Comparison of ENCODE assay signal across 35 mouse cellular contexts in genomic region chr10:80823316-80823715, GRCm38 (mm10). TPM values are rescaled to one million over a fixed set of nuclear protein-coding genes. Genes with fewer than 3 reads are reported as not detected.
DNase-seq lines count a peak whose midpoint lies in the region; ATAC-seq and TF ChIP-seq lines count a peak whose summit lies in the region.
"Had no signal": no experiment of that assay in that cellular context is flagged by ENCODE, and none has a peak within 500 bp of the region (broad histone marks: within the 10 kb centered on the region; RNA-seq: fewer than 3 reads in every experiment).

No protein-coding gene starts in this region.

- H3K36me3 ChIP-seq in heart, adult 2 months (ENCODE audit: control insufficient read depth, insufficient read depth, low read length) = no peaks in the 10 kb centered on the region
- H3K36me3 ChIP-seq in liver, embryonic 12.5 days = peaks cover 10% of the 10 kb centered on the region
- peaks cover 9% of the 10 kb centered on the region for H3K36me3 ChIP-seq in liver, embryonic 14.5 days (replicated peaks; ENCODE audit: control insufficient read depth, insufficient read depth, low read depth)
- no peaks in the 10 kb centered on the region for H3K36me3 ChIP-seq in stomach, postnatal 0 days (ENCODE audit: control insufficient read depth, insufficient read depth, low read length)
- H3K36me3 ChIP-seq in midbrain, embryonic 11.5 days (ENCODE audit: control insufficient read depth, insufficient read depth, low read length) = no peaks in the 10 kb centered on the region
- H3K36me3 ChIP-seq: embryonic facial prominence, embryonic 15.5 days; intestine, embryonic 15.5 days; limb, embryonic 15.5 days; neural tube, embryonic 15.5 days had no signal

- no peaks in the 10 kb centered on the region for H3K9me3 ChIP-seq in liver, embryonic 12.5 days (replicated peaks)
- no peaks in the 10 kb centered on the region for H3K9me3 ChIP-seq in liver, embryonic 14.5 days (ENCODE audit: control insufficient read depth, low read length)
- no peaks in the 10 kb centered on the region for H3K9me3 ChIP-seq in stomach, postnatal 0 days (ENCODE audit: control insufficient read depth, low read length)
- no peaks in the 10 kb centered on the region for H3K9me3 ChIP-seq in midbrain, embryonic 11.5 days (ENCODE audit: control insufficient read depth, low read length)
- H3K9me3 ChIP-seq: embryonic facial prominence, embryonic 10.5 days; embryonic facial prominence, embryonic 15.5 days; forebrain, embryonic 12.5 days; heart, embryonic 10.5 days; intestine, embryonic 15.5 days; limb, embryonic 10.5 days; limb, embryonic 15.5 days; neural tube, embryonic 15.5 days had no signal

- no peak overlapping the region for H3K9ac ChIP-seq in heart, adult 2 months (ENCODE audit: low read depth, low read length)
- H3K9ac ChIP-seq in liver, embryonic 12.5 days = no peak overlapping the region
- no peak overlapping the region for H3K9ac ChIP-seq in liver, embryonic 14.5 days (replicated peaks)
- no peak overlapping the region for H3K9ac ChIP-seq in stomach, postnatal 0 days (ENCODE audit: low read length)
- H3K9ac ChIP-seq in midbrain, embryonic 11.5 days (ENCODE audit: low read length) = no peak overlapping the region
- H3K9ac ChIP-seq: embryonic facial prominence, embryonic 15.5 days; forebrain, embryonic 12.5 days; forebrain, postnatal 0 days; intestine, embryonic 15.5 days; limb, embryonic 15.5 days; neural tube, embryonic 15.5 days had no signal

- TF ChIP-seq POLR2A in heart, adult 2 months (IDR thresholded peaks at IDR 0.05; ENCODE audit: insufficient read depth, low read depth, low read length) = no peak

- H3K79me2 ChIP-seq in heart, adult 2 months (replicated peaks; ENCODE audit: control insufficient read depth, insufficient read depth, low read length) = peaks cover 7% of the 10 kb centered on the region

- no peaks in the 10 kb centered on the region for H3K27me3 ChIP-seq in heart, adult 2 months (ENCODE audit: control insufficient read depth, insufficient read depth, low read length)
- H3K27me3 ChIP-seq in liver, embryonic 12.5 days (replicated peaks) = no peaks in the 10 kb centered on the region
- no peaks in the 10 kb centered on the region; the same call in 1 of the 2 replicates for H3K27me3 ChIP-seq in liver, embryonic 14.5 days (ENCODE audit: control insufficient read depth, insufficient read depth, low read length)
- no peaks in the 10 kb centered on the region for H3K27me3 ChIP-seq in stomach, postnatal 0 days (ENCODE audit: control insufficient read depth, insufficient read depth, low read length)
- H3K27me3 ChIP-seq in midbrain, embryonic 11.5 days (ENCODE audit: control insufficient read depth, insufficient read depth, low read length) = no peaks in the 10 kb centered on the region
- H3K27me3 ChIP-seq: embryonic facial prominence, embryonic 15.5 days; forebrain, embryonic 12.5 days; intestine, embryonic 15.5 days; limb, embryonic 15.5 days; neural tube, embryonic 15.5 days had no signal

- TF ChIP-seq CTCF in heart, adult 2 months (IDR thresholded peaks at IDR 0.05) = peak; percentile 37
- no peak for TF ChIP-seq CTCF in liver, embryonic 14.5 days (IDR thresholded peaks at IDR 0.05; ENCODE audit: low read depth)
- TF ChIP-seq CTCF in stomach, postnatal 0 days (IDR thresholded peaks at IDR 0.05; ENCODE audit: low read depth) = peak; percentile 34

- intact Hi-C loops in heart, adult 2 months (cut with DNase I) = loop anchor here (5.0 kb wide), 1 partner anchor 174 kb away; no protein-coding TSS in a partner anchor
- intact Hi-C loops in heart, postnatal 10 days (cut with DNase I) = loop anchor here (5.0 kb wide), 1 partner anchor 174 kb away; no protein-coding TSS in a partner anchor

- DNase-seq in heart, adult 2 months = no peak
- no peak for DNase-seq in heart, postnatal 10 days
- DNase-seq in liver = no peak
- no peak for DNase-seq in liver, embryonic 14.5 days (ENCODE audit: low read depth in 3 of 3, low spot score in 3 of 3)
- DNase-seq in stomach, postnatal 0 days (ENCODE audit: low spot score) = no peak
- DNase-seq in midbrain, embryonic 11.5 days (ENCODE audit: low spot score, missing footprints) = no peak
- no peak for DNase-seq in right cerebral cortex, postnatal 36 days (ENCODE audit: low spot score in 2 of 2)
- DNase-seq: adrenal gland, adult 2 months; adrenal gland, postnatal 36 days; cerebellum, adult 2 months; cerebellum, postnatal 14 days; forebrain, postnatal 0 days; gastrocnemius, postnatal 14 days; kidney, adult 9 months; kidney, postnatal 14 days; layer of hippocampus, adult 9-11 months; lung, postnatal 4 days; midbrain, embryonic 14.5 days; right cerebral cortex, postnatal 25 days had no signal

- no peak for ATAC-seq in liver, embryonic 12.5 days
- no peak for ATAC-seq in liver, embryonic 14.5 days (ENCODE audit: insufficient read depth)
- ATAC-seq in stomach, postnatal 0 days (ENCODE audit: low FRiP score, low TSS enrichment) = no peak
- ATAC-seq in midbrain, embryonic 11.5 days (ENCODE audit: low FRiP score) = no peak
- ATAC-seq: forebrain, postnatal 0 days; hindbrain, postnatal 0 days; intestine, embryonic 15.5 days had no signal

- no peak overlapping the region for H3K4me3 ChIP-seq in heart, adult 2 months
- H3K4me3 ChIP-seq in liver, embryonic 12.5 days = no peak overlapping the region
- no peak overlapping the region for H3K4me3 ChIP-seq in liver, embryonic 14.5 days (ENCODE audit: insufficient read depth in 1 of 2, low read depth in 2 of 2, low read length in 2 of 2)
- H3K4me3 ChIP-seq in stomach, postnatal 0 days (ENCODE audit: low read depth, low read length) = no peak overlapping the region
- no peak overlapping the region for H3K4me3 ChIP-seq in midbrain, embryonic 11.5 days (ENCODE audit: low read depth, low read length)
- H3K4me3 ChIP-seq: embryonic facial prominence, embryonic 10.5 days; embryonic facial prominence, embryonic 15.5 days; forebrain, embryonic 12.5 days; heart, embryonic 10.5 days; intestine, embryonic 15.5 days; limb, embryonic 10.5 days; limb, embryonic 15.5 days; neural tube, embryonic 15.5 days had no signal

- peaks cover 4% of the 10 kb centered on the region for H3K4me1 ChIP-seq in heart, adult 2 months (ENCODE audit: control insufficient read depth, insufficient read depth, low read length)
- H3K4me1 ChIP-seq in liver, embryonic 12.5 days = peaks cover 78% of the 10 kb centered on the region
- peaks cover 48 to 51% of the 10 kb centered on the region in 2 experiments for H3K4me1 ChIP-seq in liver, embryonic 14.5 days (replicated peaks; ENCODE audit: control insufficient read depth in 2 of 2, insufficient read depth in 2 of 2, low read length in 1 of 2)
- H3K4me1 ChIP-seq in stomach, postnatal 0 days (replicated peaks; ENCODE audit: control insufficient read depth, insufficient read depth) = peaks cover 3% of the 10 kb centered on the region; the same call in 1 of the 2 replicates
- peaks cover 7% of the 10 kb centered on the region for H3K4me1 ChIP-seq in midbrain, embryonic 11.5 days (ENCODE audit: control insufficient read depth, insufficient read depth, low read length)

- H3K27ac ChIP-seq in heart, adult 2 months = no peak overlapping the region
- peak overlapping the region; percentile 96 for H3K27ac ChIP-seq in liver, embryonic 12.5 days
- H3K27ac ChIP-seq in liver, embryonic 14.5 days = peak overlapping the region; percentile 67
- no peak overlapping the region for H3K27ac ChIP-seq in stomach, postnatal 0 days (replicated peaks)
- H3K27ac ChIP-seq in midbrain, embryonic 11.5 days (ENCODE audit: low read depth, low read length) = no peak overlapping the region
- H3K27ac ChIP-seq: embryonic facial prominence, embryonic 10.5 days; embryonic facial prominence, embryonic 15.5 days; forebrain, embryonic 12.5 days; hindbrain, postnatal 0 days; intestine, embryonic 15.5 days; limb, embryonic 10.5 days; limb, embryonic 15.5 days; neural tube, embryonic 15.5 days had no signal

- 88% methylated on average over 1 of the region's 1 CpGs for WGBS in heart, adult 2 months
- 68% methylated on average over 1 of the region's 1 CpGs for WGBS in liver, embryonic 12.5 days (ENCODE audit: insufficient replicate concordance)
- 57% methylated on average over 1 of the region's 1 CpGs for WGBS in liver, embryonic 14.5 days (ENCODE audit: insufficient replicate concordance)
- 90% methylated on average over 1 of the region's 1 CpGs for WGBS in stomach, postnatal 0 days
- 86% methylated on average over 1 of the region's 1 CpGs for WGBS in midbrain, embryonic 11.5 days

- H3K4me2 ChIP-seq in liver, embryonic 12.5 days = no peak overlapping the region
- no peak overlapping the region; the same call in 1 of the 2 replicates for H3K4me2 ChIP-seq in liver, embryonic 14.5 days (ENCODE audit: low read depth)
- no peak overlapping the region for H3K4me2 ChIP-seq in stomach, postnatal 0 days (replicated peaks; ENCODE audit: low read depth)
- no peak overlapping the region for H3K4me2 ChIP-seq in midbrain, embryonic 11.5 days
- H3K4me2 ChIP-seq: embryonic facial prominence, embryonic 15.5 days; forebrain, embryonic 12.5 days; intestine, embryonic 15.5 days; limb, embryonic 15.5 days; neural tube, embryonic 15.5 days had no signal

- TF ChIP-seq EP300 in heart, adult 2 months (IDR thresholded peaks at IDR 0.05; ENCODE audit: insufficient read depth, low read depth, low read length) = no peak
- TF ChIP-seq EP300 in liver, embryonic 14.5 days (IDR thresholded peaks at IDR 0.05; ENCODE audit: low read depth) = no peak
- no peak for TF ChIP-seq EP300 in stomach, postnatal 0 days (optimal IDR thresholded peaks at IDR 0.05)

RNA-seq across cellular contexts. Expression of gene Oaz1, which starts 3.1 kb away (rescaled TPM):
- total RNA-seq in heart, adult 2 months (2021) = 100 to 1,000 TPM; 850 to 914 TPM
- 1,001 and 1,201 TPM in 2 replicates for polyA plus RNA-seq in heart, adult 2 months (2012; rRNA removed)
- total RNA-seq in heart, postnatal 10 days (2021) = 1,000 to 10,000 TPM; 1,023 to 1,076 TPM
- 1,528 and 1,635 TPM in 2 replicates for polyA plus RNA-seq in liver, embryonic 12.5 days (2016; fragmentation: Nextera tagmentation; extraction: Ambion mirVana)
- 673 and 795 TPM in 2 replicates for polyA plus RNA-seq in liver, embryonic 14.5 days (2012; rRNA removed)
- 1,285 and 1,384 TPM in 2 replicates for polyA plus RNA-seq in liver, embryonic 14.5 days (2014; fragmentation: Nextera tagmentation; extraction: Ambion mirVana)
- polyA plus RNA-seq in stomach, postnatal 0 days (2015; fragmentation: Nextera tagmentation; extraction: Ambion mirVana) = 1,070 and 1,103 TPM in 2 replicates
- polyA plus RNA-seq in midbrain, embryonic 11.5 days (2014; fragmentation: Nextera tagmentation; extraction: Ambion mirVana) = 1,723 and 1,824 TPM in 2 replicates

RNA-seq across cellular contexts. Expression of gene Jsrp1, which starts 10.0 kb away (rescaled TPM):
- total RNA-seq in heart, adult 2 months (2021) = 1 to 10 TPM in 1 of 2 experiments, under 1 TPM in 1; 0.25 to 1.1 TPM
- polyA plus RNA-seq in heart, adult 2 months (2012; rRNA removed) = 0.21 and 0.56 TPM in 2 replicates
- total RNA-seq in heart, postnatal 10 days (2021) = under 1 TPM in 1 of 2 experiments, not detected in 1; 0.74 TPM
- 0.18 and 0.46 TPM in 2 replicates for polyA plus RNA-seq in liver, embryonic 12.5 days (2016; fragmentation: Nextera tagmentation; extraction: Ambion mirVana)
- 0.15 TPM in 1 of 2 replicates, not detected in the other for polyA plus RNA-seq in liver, embryonic 14.5 days (2012; rRNA removed)
- polyA plus RNA-seq in liver, embryonic 14.5 days (2014; fragmentation: Nextera tagmentation; extraction: Ambion mirVana) = not detected in 2 replicates
- polyA plus RNA-seq in stomach, postnatal 0 days (2015; fragmentation: Nextera tagmentation; extraction: Ambion mirVana) = 0.86 and 0.96 TPM in 2 replicates
- 0.38 and 0.80 TPM in 2 replicates for polyA plus RNA-seq in midbrain, embryonic 11.5 days (2014; fragmentation: Nextera tagmentation; extraction: Ambion mirVana)
- total RNA-seq: granulocyte monocyte progenitor cell, adult 5-6 weeks; hindbrain, postnatal 0 days; megakaryocyte-erythroid progenitor cell, adult 5-6 weeks; monocyte, adult 5-6 weeks had no signal

RNA-seq across cellular contexts. Expression of gene Amh, which starts 18.3 kb away (rescaled TPM):
- total RNA-seq in heart, adult 2 months (2021) = under 1 TPM; 0.18 TPM
- polyA plus RNA-seq in heart, adult 2 months (2012; rRNA removed) = 0.15 and 0.25 TPM in 2 replicates
- total RNA-seq in heart, postnatal 10 days (2021) = under 1 TPM; 0.41 to 0.45 TPM
- 0.07 TPM in 1 of 2 replicates, not detected in the other for polyA plus RNA-seq in liver, embryonic 12.5 days (2016; fragmentation: Nextera tagmentation; extraction: Ambion mirVana)
- polyA plus RNA-seq in liver, embryonic 14.5 days (2012; rRNA removed) = 0.31 and 0.36 TPM in 2 replicates
- 0.08 TPM in 1 of 2 replicates, not detected in the other for polyA plus RNA-seq in liver, embryonic 14.5 days (2014; fragmentation: Nextera tagmentation; extraction: Ambion mirVana)
- 6.8 and 6.9 TPM in 2 replicates for polyA plus RNA-seq in stomach, postnatal 0 days (2015; fragmentation: Nextera tagmentation; extraction: Ambion mirVana)
- not detected in 2 replicates for polyA plus RNA-seq in midbrain, embryonic 11.5 days (2014; fragmentation: Nextera tagmentation; extraction: Ambion mirVana)
- total RNA-seq: monocyte, adult 5-6 weeks had no signal
- polyA plus RNA-seq: forebrain, embryonic 12.5 days; forebrain, postnatal 0 days; heart, embryonic 10.5 days; hindbrain, embryonic 11.5 days; hindbrain, postnatal 0 days; intestine, embryonic 15.5 days; limb, embryonic 10.5 days; limb, embryonic 15.5 days; lung, embryonic 16.5 days; midbrain, embryonic 14.5 days; neural tube, embryonic 15.5 days had no signal

RNA-seq across cellular contexts. Expression of gene Lingo3, which starts 20.5 kb away (rescaled TPM):
- total RNA-seq in heart, adult 2 months (2021) = 10 to 100 TPM; 10.7 to 15.8 TPM
- 12.0 and 15.1 TPM in 2 replicates for polyA plus RNA-seq in heart, adult 2 months (2012; rRNA removed)
- 1 to 10 TPM; 3.8 to 6.5 TPM for total RNA-seq in heart, postnatal 10 days (2021)
- polyA plus RNA-seq in liver, embryonic 12.5 days (2016; fragmentation: Nextera tagmentation; extraction: Ambion mirVana) = not detected in 2 replicates
- 0.01 TPM in 1 of 2 replicates, not detected in the other for polyA plus RNA-seq in liver, embryonic 14.5 days (2012; rRNA removed)
- polyA plus RNA-seq in liver, embryonic 14.5 days (2014; fragmentation: Nextera tagmentation; extraction: Ambion mirVana) = 0.04 TPM in 1 of 2 replicates, not detected in the other
- 0.12 and 0.17 TPM in 2 replicates for polyA plus RNA-seq in stomach, postnatal 0 days (2015; fragmentation: Nextera tagmentation; extraction: Ambion mirVana)
- 0.23 and 0.55 TPM in 2 replicates for polyA plus RNA-seq in midbrain, embryonic 11.5 days (2014; fragmentation: Nextera tagmentation; extraction: Ambion mirVana)
- total RNA-seq: monocyte, adult 5-6 weeks had no signal
- polyA plus RNA-seq: urinary bladder, adult 2 months had no signal

RNA-seq across cellular contexts. Expression of gene Plekhj1, which starts 24.9 kb away (rescaled TPM):
- total RNA-seq in heart, adult 2 months (2021) = 10 to 100 TPM; 29.7 to 33.0 TPM
- 28.9 and 33.2 TPM in 2 replicates for polyA plus RNA-seq in heart, adult 2 months (2012; rRNA removed)
- 10 to 100 TPM; 32.6 to 32.9 TPM for total RNA-seq in heart, postnatal 10 days (2021)
- 134 and 137 TPM in 2 replicates for polyA plus RNA-seq in liver, embryonic 12.5 days (2016; fragmentation: Nextera tagmentation; extraction: Ambion mirVana)
- polyA plus RNA-seq in liver, embryonic 14.5 days (2012; rRNA removed) = 46.7 and 50.8 TPM in 2 replicates
- polyA plus RNA-seq in liver, embryonic 14.5 days (2014; fragmentation: Nextera tagmentation; extraction: Ambion mirVana) = 77.0 and 85.0 TPM in 2 replicates
- 62.0 and 65.8 TPM in 2 replicates for polyA plus RNA-seq in stomach, postnatal 0 days (2015; fragmentation: Nextera tagmentation; extraction: Ambion mirVana)
- 138 and 151 TPM in 2 replicates for polyA plus RNA-seq in midbrain, embryonic 11.5 days (2014; fragmentation: Nextera tagmentation; extraction: Ambion mirVana)

Comparison
In these comparisons a context has a peak if more than half of its experiments do, and no peak if none do; other contexts are left out.
1. H3K27ac ChIP-seq: peak in liver, embryonic 12.5 days (single experiment) and liver, embryonic 14.5 days (single experiment); none in heart, adult 2 months (single experiment), stomach, postnatal 0 days (single experiment) and midbrain, embryonic 11.5 days (single experiment).